Mouse (Mus musculus) kidney, embryonic 14.5 days (tissue): Measurements from ENCODE around the gene Tgm5. TPM values are rescaled to one million over a fixed set of nuclear protein-coding genes. Genes with fewer than 3 reads are reported as not detected.
"Not testable (repeated sequence)": the region's sequence is repeated elsewhere in the genome, so short reads cannot be mapped to it uniquely, and the experiment has no call there.

Experiments used
- ATAC-seq: fragments of 200-750 bp; cut with Nextera tagmentation; 2 replicates; pipeline ENCODE4 v1.8.0; 2017; ENCODE audit warnings: moderate number of reproducible peaks, mild to moderate bottlenecking, moderate TSS enrichment, moderate library complexity; ENCODE audit not compliant: low FRiP score, low TSS enrichment
- H3K27ac ChIP-seq: fragments of 300-500 bp; sonication (generic); 2 replicates; pipeline ENCODE4 v1.5.1; 2014; ENCODE audit warnings: low read depth, mild to moderate bottlenecking, low read length, moderate library complexity, mixed read lengths
- H3K27me3 ChIP-seq: fragments of 300-500 bp; sonication (generic); 2 replicates; pipeline ENCODE4 v1.6.1; 2014; ENCODE audit warnings: mild to moderate bottlenecking, low read length; ENCODE audit not compliant: control insufficient read depth, insufficient read depth
- H3K36me3 ChIP-seq: fragments of 300-500 bp; sonication (generic); 2 replicates; pipeline ENCODE4 v1.6.1; 2014; ENCODE audit warnings: low read length, mixed read lengths; ENCODE audit not compliant: control insufficient read depth, insufficient read depth
- H3K4me1 ChIP-seq: fragments of 300-500 bp; sonication (generic); 2 replicates; pipeline ENCODE4 v1.6.1; 2014; ENCODE audit warnings: low read length, mixed read lengths; ENCODE audit not compliant: control insufficient read depth, insufficient read depth
- H3K4me2 ChIP-seq: fragments of 300-500 bp; sonication (generic); replicated peaks from 2 replicates; pipeline ENCODE4 v1.6.1; 2014; ENCODE audit warnings: low read depth, mild to moderate bottlenecking, low read length
- H3K4me3 ChIP-seq: fragments of 300-500 bp; sonication (generic); 2 replicates; pipeline ENCODE4 v1.5.1; 2014; ENCODE audit warnings: mild to moderate bottlenecking, low read length
- H3K9ac ChIP-seq: fragments of 300-500 bp; sonication (generic); 2 replicates; pipeline ENCODE4 v1.6.1; 2014; ENCODE audit warnings: low read depth, mild to moderate bottlenecking, low read length, moderate library complexity
- H3K9me3 ChIP-seq: fragments of 300-500 bp; sonication (generic); 2 replicates; pipeline ENCODE4 v1.6.1; 2016; ENCODE audit warnings: low read length; ENCODE audit not compliant: control insufficient read depth
- WGBS: fragments of 180-500 bp; shearing (Covaris S2); extraction: QIAGEN DNeasy Blood & Tissue Kit; methylation state at CpG from one replicate; pipeline ENCODE4 v1.1.7; 2014; 5-methylcytosine and 5-hydroxymethylcytosine counted together
- polyA plus RNA-seq: library from polyadenylated mRNA; unstranded; fragments of >200 nt; fragmentation: Nextera tagmentation; extraction: Ambion mirVana; gene quantifications from 2 replicates; pipeline ENCODE4 v1.2.1, GENCODE M21; 2014

Tgm5 gene
- polyA plus RNA-seq, 1 experiment from 2014 or later = 8.4 TPM

DNA sequence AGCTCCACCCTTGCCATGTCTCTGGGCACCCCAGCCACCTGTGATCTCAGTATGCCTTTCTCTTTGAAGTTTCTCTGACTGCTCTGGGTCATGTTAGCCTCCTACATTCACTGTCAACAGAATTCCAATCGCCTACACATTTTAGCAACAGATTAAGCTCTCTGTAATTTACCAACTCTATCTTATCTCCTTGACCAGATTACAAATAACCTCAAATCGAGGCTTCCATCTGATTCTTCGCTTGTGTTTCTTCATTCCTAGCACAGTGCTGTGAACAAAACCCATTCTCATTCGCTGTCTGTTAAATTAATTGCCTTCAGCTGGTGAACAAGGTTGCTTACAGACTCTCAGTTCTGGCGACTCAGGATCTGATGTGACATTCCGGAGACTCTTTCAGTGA is 27.6 kb downstream of the Tgm5 start:
- Histone ChIP-seq H3K4me1 (no peaks in the 10 kb centered on the region), H3K4me3 (no peak overlapping the region), H3K27me3 (no peaks in the 10 kb centered on the region), H3K36me3 (no peaks in the 10 kb centered on the region), H3K27ac (no peak overlapping the region), H3K9me3 (no peaks in the 10 kb centered on the region), H3K4me2 (no peak overlapping the region), H3K9ac (no peak overlapping the region)
- 67% methylated on average over 6 of the region's 6 CpGs for WGBS
- no peak for ATAC-seq

GRCm38 (mm10) chr2:121055915-121056314 is 29.7 kb downstream of the Tgm5 start:
- no peaks in the 10 kb centered on the region for H3K9me3 ChIP-seq
- 92% methylated on average over 6 of the region's 6 CpGs for WGBS
- H3K4me3 ChIP-seq = no peak overlapping the region
- no peaks in the 10 kb centered on the region for H3K27me3 ChIP-seq
- ATAC-seq = no peak
- no peak overlapping the region for H3K4me2 ChIP-seq
- no peaks in the 10 kb centered on the region for H3K4me1 ChIP-seq
- H3K9ac ChIP-seq = no peak overlapping the region
- H3K36me3 ChIP-seq = no peaks in the 10 kb centered on the region
- no peak overlapping the region for H3K27ac ChIP-seq

- Histone ChIP-seq H3K4me1 (no peaks in the 10 kb centered on the region), H3K27me3 (no peaks in the 10 kb centered on the region), H3K4me3 (no peak overlapping the region), H3K4me2 (no peak overlapping the region), H3K27ac (no peak overlapping the region), H3K9me3 (no peaks in the 10 kb centered on the region), H3K9ac (no peak overlapping the region), H3K36me3 (no peaks in the 10 kb centered on the region)
- ATAC-seq = no peak
- 68% methylated on average over 2 of the region's 2 CpGs for WGBS
Measured at GRCm38 (mm10) chr2:121054060-121054459, 31.6 kb downstream of the Tgm5 start.

DNA sequence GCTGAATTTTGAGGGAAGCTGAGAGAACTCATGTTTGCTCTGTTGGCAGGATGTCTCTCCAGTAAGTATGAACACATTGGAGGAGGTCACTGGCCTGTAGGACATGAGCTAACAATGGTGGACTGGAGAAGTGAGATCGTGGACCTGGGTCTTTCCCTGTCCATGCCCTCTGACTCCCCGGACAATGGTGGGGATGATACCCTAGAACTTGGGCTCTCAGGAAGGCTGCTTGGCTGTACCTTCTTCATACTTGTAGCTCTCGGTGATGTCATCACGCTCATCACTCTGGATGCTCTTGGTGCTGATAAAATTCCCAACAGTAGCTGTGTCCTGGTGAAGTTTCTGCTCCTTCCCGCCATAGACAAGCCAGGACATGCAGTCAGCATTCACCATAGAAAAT is 33.5 kb downstream of the Tgm5 start:
- H3K4me3 ChIP-seq = no peak overlapping the region
- H3K9ac ChIP-seq = no peak overlapping the region
- no peak overlapping the region for H3K27ac ChIP-seq
- no peaks in the 10 kb centered on the region for H3K36me3 ChIP-seq
- no peaks in the 10 kb centered on the region for H3K9me3 ChIP-seq
- 91% methylated on average over 5 of the region's 5 CpGs for WGBS
- no peaks in the 10 kb centered on the region for H3K4me1 ChIP-seq
- no peak overlapping the region for H3K4me2 ChIP-seq
- H3K27me3 ChIP-seq = no peaks in the 10 kb centered on the region
- ATAC-seq = no peak

- 77% methylated on average over 4 of the region's 4 CpGs for WGBS
- Histone ChIP-seq H3K4me3 (no peak overlapping the region), H3K36me3 (no peaks in the 10 kb centered on the region), H3K27ac (no peak overlapping the region), H3K9me3 (no peaks in the 10 kb centered on the region), H3K27me3 (no peaks in the 10 kb centered on the region), H3K9ac (no peak overlapping the region), H3K4me2 (no peak overlapping the region), H3K4me1 (no peaks in the 10 kb centered on the region)
- ATAC-seq = no peak
Measured at GRCm38 (mm10) chr2:121045653-121046052, 40.0 kb downstream of the Tgm5 start.

- H3K9ac ChIP-seq = no peak overlapping the region
- no peak overlapping the region for H3K27ac ChIP-seq
- no peak for ATAC-seq
- H3K4me2 ChIP-seq = no peak overlapping the region
- 38% methylated on average over 5 of the region's 5 CpGs for WGBS
- H3K4me1 ChIP-seq = no peaks in the 10 kb centered on the region
- H3K27me3 ChIP-seq = no peaks in the 10 kb centered on the region
- no peaks in the 10 kb centered on the region for H3K9me3 ChIP-seq
- no peak overlapping the region for H3K4me3 ChIP-seq
- no peaks in the 10 kb centered on the region for H3K36me3 ChIP-seq
Measured at GRCm38 (mm10) chr2:121041098-121041497, 44.5 kb downstream of the Tgm5 start.

DNA sequence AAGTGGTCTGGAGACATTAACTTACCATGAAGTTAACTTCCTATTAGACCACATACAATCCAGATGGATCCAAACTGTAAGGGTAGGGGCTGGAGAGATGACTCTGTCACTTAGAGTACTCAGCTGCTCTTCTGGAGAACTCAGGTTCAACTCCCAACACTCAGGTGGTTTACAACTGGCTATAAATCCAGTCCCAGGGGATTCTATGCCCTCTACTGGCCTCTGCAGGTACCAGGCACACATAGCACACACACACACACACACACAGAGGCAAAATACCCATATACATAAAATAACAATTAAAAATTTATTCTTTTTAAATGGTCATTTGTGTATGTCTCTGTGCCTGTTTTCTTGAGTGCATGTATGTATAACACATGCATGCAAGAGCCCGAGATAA is 46.3 kb downstream of the Tgm5 start:
- no peaks in the 10 kb centered on the region for H3K36me3 ChIP-seq
- H3K4me3 ChIP-seq = no peak overlapping the region
- H3K4me2 ChIP-seq = no peak overlapping the region
- no peaks in the 10 kb centered on the region for H3K4me1 ChIP-seq
- H3K27me3 ChIP-seq = no peaks in the 10 kb centered on the region
- H3K9ac ChIP-seq = no peak overlapping the region
- H3K27ac ChIP-seq = no peak overlapping the region
- 100% methylated on average over 1 of the region's 1 CpGs for WGBS
- ATAC-seq = no peak
- H3K9me3 ChIP-seq = no peaks in the 10 kb centered on the region

DNA sequence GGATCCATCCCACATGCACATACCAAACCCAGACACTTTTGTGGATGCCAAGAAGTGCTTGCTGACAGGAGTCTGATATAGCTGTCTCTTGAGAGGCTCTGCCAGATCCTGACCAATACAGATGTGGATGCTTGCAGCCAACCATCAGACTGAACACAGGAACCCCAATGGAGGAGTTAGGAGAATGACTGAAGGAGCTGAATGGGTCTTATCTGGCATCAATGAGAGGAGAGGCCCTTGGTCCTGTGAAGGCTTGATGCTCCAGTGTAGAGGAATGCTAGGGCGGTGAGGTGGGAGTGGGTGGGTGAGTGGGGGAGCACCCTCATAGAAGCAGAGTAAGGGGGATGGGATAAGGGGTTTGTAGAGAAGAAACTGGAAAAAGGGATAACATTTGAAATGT is 46.8 kb downstream of the Tgm5 start:
- H3K27me3 ChIP-seq, ATAC-seq, H3K4me1 ChIP-seq, H3K4me2 ChIP-seq, H3K4me3 ChIP-seq, H3K36me3 ChIP-seq, H3K27ac ChIP-seq, H3K9ac ChIP-seq, H3K9me3 ChIP-seq: not testable (repeated sequence)
- 90% methylated on average over 1 of the region's 1 CpGs for WGBS

DNA sequence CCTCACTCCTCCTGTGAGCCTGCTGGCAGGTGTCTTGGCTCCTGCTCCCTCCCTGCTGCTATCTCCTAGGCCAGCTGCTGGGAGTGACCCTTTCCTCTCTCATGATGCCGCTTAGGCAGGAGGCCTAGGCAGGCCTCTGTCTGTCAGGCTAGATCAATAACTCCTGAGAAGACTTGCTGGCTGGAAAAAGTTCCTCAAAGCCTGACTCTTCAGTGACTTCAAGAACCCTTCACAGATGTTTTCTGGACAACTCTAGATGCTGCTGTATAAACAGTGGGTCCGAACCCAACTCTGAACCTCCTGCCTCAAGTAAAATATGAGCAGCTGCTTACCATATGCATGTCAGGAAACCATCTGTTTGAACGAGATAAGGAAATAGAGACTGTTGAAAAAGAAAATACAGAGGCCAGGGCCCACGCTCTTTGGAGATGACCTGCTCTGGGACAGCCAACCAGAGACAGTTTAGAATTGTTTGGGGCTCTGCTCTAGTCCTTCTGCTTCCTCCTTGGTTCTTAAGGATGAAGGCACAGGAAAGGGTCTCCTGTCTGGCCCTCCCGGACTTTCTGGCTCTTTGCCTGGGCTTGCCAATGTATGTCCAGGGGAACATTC is 48.8 kb downstream of the Tgm5 start, which contains the start of gene Epb42:
Gene Epb42 (minus strand): TSS at position 340 of the 609 bp plus-strand sequence.
- 47% methylated on average over 5 of the region's 5 CpGs for WGBS
- Histone ChIP-seq H3K36me3 (no peaks in the 10 kb centered on the region), H3K4me2 (no peak within 1 kb of the TSS), H3K9me3 (no peaks in the 10 kb centered on the region), H3K27ac (no peak within 1 kb of the TSS), H3K4me3 (no peak within 1 kb of the TSS), H3K27me3 (no peaks in the 10 kb centered on the region), H3K4me1 (no peaks in the 10 kb centered on the region), H3K9ac (no peak within 1 kb of the TSS)
- no peak for ATAC-seq
